Mouse (Mus musculus) bone marrow, adult 2 months (tissue): ENCODE data around the gene Adam23. TPM values are rescaled to one million over a fixed set of nuclear protein-coding genes. Genes with fewer than 3 reads are reported as not detected.

Experiments
- H3K27ac ChIP-seq: fragments of 200-500 bp; 2 replicates; pipeline ENCODE4 v1.5.1; 2012; ENCODE audit warnings: low read depth, mild to moderate bottlenecking, control low read depth, inconsistent platforms, low read length; ENCODE audit not compliant: control insufficient read depth, poor library complexity, insufficient read depth
- H3K4me1 ChIP-seq: fragments of 200-500 bp; 2 replicates; pipeline ENCODE4 v1.6.1; 2011; ENCODE audit warnings: low read length; ENCODE audit not compliant: control insufficient read depth, insufficient read depth
- H3K4me3 ChIP-seq: fragments of 200-500 bp; replicated peaks from 2 replicates; pipeline ENCODE3; 2011; ENCODE audit warnings: mild to moderate bottlenecking, low read depth, low read length, control low read depth; ENCODE audit not compliant: control insufficient read depth
- CTCF ChIP-seq: fragments of 200-500 bp; IDR thresholded peaks from 2 replicates; pipeline ENCODE4 v1.5.1; 2011; ENCODE audit warnings: low read length, control low read depth; ENCODE audit not compliant: control insufficient read depth, insufficient read depth
- POLR2A ChIP-seq: fragments of 200-500 bp; IDR thresholded peaks from 2 replicates; pipeline ENCODE4 v1.6.1; 2011; ENCODE audit warnings: low read depth, mild to moderate bottlenecking, control low read depth, low read length, borderline replicate concordance; ENCODE audit not compliant: control insufficient read depth
- WGBS: fragments of 180-500 bp; shearing (Covaris S2); methylation state at CpG from one replicate; pipeline ENCODE4 v1.1.7; 2018; 5-methylcytosine and 5-hydroxymethylcytosine counted together
- polyA plus RNA-seq: library from polyadenylated mRNA; stranded (reverse); fragments of >200 nt; gene quantifications from 2 replicates; pipeline ENCODE4 v1.2.4, GENCODE M21; 2011; ENCODE audit warnings: low replicate concordance; ENCODE audit not compliant: missing spikeins, insufficient read depth, insufficient read length

Adam23 gene
- polyA plus RNA-seq, 1 experiment, result 1.4 TPM

GRCm38 (mm10) chr1:63437529-63437928 is 8.2 kb upstream of the Adam23 start:
- TF ChIP-seq CTCF (no peak), POLR2A (no peak)
- 0% methylated on average over 3 of the region's 3 CpGs for WGBS

DNA sequence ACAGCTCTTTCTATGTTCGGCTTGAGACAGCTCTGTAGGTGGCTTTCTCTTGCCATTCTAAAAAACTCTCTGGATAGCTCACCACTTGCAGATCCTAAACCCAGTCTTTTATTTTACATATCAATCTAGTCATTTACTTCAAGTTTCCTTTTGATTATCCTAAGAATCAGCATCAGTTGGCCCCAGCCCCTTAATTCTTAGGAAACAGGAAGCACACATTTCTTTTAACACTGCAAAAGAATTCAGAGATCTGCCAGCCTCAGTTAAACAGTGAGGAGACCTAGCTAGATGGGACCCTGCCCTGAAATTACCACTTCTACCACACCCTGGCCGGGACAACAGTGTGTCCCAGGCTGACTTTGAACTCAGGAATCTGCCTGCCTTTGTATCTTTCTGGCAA is 3.5 kb upstream of the Adam23 start:
- Histone ChIP-seq H3K4me1 (no peaks in the 10 kb centered on the region), H3K4me3 (no peak overlapping the region)
- TF ChIP-seq POLR2A (no peak), CTCF (no peak)

More at GRCm38 (mm10) chr1:63437529-63437928, 8.2 kb upstream of the Adam23 start:
- H3K4me1 ChIP-seq, result no peaks in the 10 kb centered on the region; the same call in 1 of the 2 replicates
- no peak overlapping the region for H3K4me3 ChIP-seq
- no peak overlapping the region for H3K27ac ChIP-seq

GRCm38 (mm10) chr1:63442616-63443015 is 3.1 kb upstream of the Adam23 start:
- no peak overlapping the region for H3K27ac ChIP-seq
- 76% methylated on average over 4 of the region's 4 CpGs for WGBS
- no peaks in the 10 kb centered on the region for H3K4me1 ChIP-seq
- no peak overlapping the region for H3K4me3 ChIP-seq
- TF ChIP-seq CTCF (no peak), POLR2A (no peak)

More for the DNA sequence above, 3.5 kb upstream of the Adam23 start:
- no peak overlapping the region for H3K27ac ChIP-seq
- WGBS, result 72% methylated on average over 2 of the region's 2 CpGs

- TF ChIP-seq CTCF, result no peak
- no peak for TF ChIP-seq POLR2A
- 66% methylated on average over 10 of the region's 10 CpGs for WGBS
- no peak overlapping the region for H3K4me3 ChIP-seq
- no peaks in the 10 kb centered on the region for H3K4me1 ChIP-seq
- no peak overlapping the region for H3K27ac ChIP-seq
Measured at GRCm38 (mm10) chr1:63445149-63445609, 512 bp upstream of the Adam23 start.

GRCm38 (mm10) chr1:63446047-63446704 is 485 bp downstream of the Adam23 start:
- Histone ChIP-seq H3K4me1 (no peaks in the 10 kb centered on the region), H3K27ac (no peak overlapping the region), H3K4me3 (no peak overlapping the region)
- TF ChIP-seq POLR2A (no peak), CTCF (no peak)
- 2% methylated on average over 58 of the region's 68 CpGs for WGBS

- WGBS, result 67% methylated on average over 2 of the region's 2 CpGs
- no peaks in the 10 kb centered on the region for H3K4me1 ChIP-seq
- H3K4me3 ChIP-seq, result no peak overlapping the region
- H3K27ac ChIP-seq, result no peak overlapping the region
- TF ChIP-seq CTCF (no peak), POLR2A (no peak)
Measured at GRCm38 (mm10) chr1:63446721-63447120, 1.0 kb downstream of the Adam23 start.

DNA sequence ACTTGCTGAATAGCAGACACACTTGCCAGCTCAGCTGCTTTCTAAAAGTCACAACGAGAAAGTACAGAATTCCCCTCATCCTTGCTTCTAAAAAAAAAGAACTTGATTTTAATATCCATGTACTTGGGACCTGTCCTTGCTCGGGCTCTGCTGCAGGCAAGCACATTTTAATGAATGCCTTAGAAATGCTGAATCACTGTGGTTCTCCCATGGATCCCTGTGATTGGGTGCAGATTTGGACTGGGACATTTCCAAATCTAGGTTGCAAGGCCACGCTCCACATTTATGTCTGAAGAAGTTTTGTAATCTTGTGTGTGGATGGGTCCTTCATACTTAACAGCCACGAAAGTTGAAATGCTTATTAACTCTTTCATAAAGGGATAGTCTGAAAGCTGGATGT is 4.4 kb downstream of the Adam23 start:
- Histone ChIP-seq H3K4me3 (no peak overlapping the region), H3K4me1 (no peaks in the 10 kb centered on the region), H3K27ac (no peak overlapping the region)
- TF ChIP-seq POLR2A (no peak), CTCF (no peak)
- WGBS, result 25% methylated on average over 4 of the region's 4 CpGs

DNA sequence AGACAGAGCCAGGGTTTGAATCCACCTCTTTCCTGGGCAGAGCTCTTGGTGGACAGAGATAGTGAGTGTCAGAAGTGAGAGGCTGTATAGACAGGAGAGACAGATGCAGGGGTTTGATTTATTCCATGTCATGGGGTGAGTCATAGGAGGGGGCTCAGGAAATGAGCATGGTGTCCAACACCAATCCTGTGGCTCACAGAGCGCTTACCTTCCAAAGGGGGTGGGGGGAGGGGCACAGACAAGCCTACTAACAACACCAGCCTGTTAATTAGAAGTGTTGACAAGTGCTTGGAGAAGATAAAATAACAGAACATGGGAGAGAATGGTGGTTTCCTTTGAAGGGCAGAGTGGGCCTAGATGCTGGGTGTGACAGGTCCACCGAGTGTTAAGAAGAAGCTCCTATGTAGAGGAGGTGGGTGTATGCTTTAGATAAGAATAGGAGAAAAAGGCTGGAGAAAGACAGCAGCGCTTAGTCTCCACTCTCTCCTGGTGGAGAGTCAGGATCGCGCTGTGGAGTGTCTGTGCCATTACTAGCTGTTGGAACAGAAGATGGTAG is 7.7 kb downstream of the Adam23 start:
- 68% methylated on average over 5 of the region's 5 CpGs for WGBS
- Histone ChIP-seq H3K4me1 (no peaks in the 10 kb centered on the region), H3K27ac (no peak overlapping the region), H3K4me3 (no peak overlapping the region)
- TF ChIP-seq CTCF, result no peak
- TF ChIP-seq POLR2A, result no peak

GRCm38 (mm10) chr1:63457801-63458519 is 12.3 kb downstream of the Adam23 start:
- TF ChIP-seq POLR2A (no peak), CTCF (no peak)
- Histone ChIP-seq H3K4me3 (no peak overlapping the region), H3K27ac (no peak overlapping the region), H3K4me1 (no peaks in the 10 kb centered on the region)
- WGBS, result 45% methylated on average over 8 of the region's 8 CpGs
